Mouse (Mus musculus): Measurements from ENCODE around the gene Tcap.

GRCm38 (mm10) chr11:98341174-98341573 is 42.4 kb upstream of the Tcap start:
- TF ChIP-seq CTCF (IDR thresholded peaks at IDR 0.05; ENCODE audit: low read depth, low read length) (no peak), POLR2A (IDR thresholded peaks at IDR 0.05; ENCODE audit: extremely low read depth, insufficient read depth, low read length) (no peak)
